Mouse (Mus musculus): ENCODE data around the gene Spns2. TPM values are rescaled to one million over a fixed set of nuclear protein-coding genes. Genes with fewer than 3 reads are reported as not detected.

Spns2 gene
- polyA plus RNA-seq, 1 experiment from 2014 or later = 5.5 TPM

GRCm38 (mm10) chr11:72485157-72485556 is 4.5 kb downstream of the Spns2 start:
- peak overlapping the region; percentile 56 for H3K27ac ChIP-seq
- peaks cover 99% of the 10 kb centered on the region for H3K4me1 ChIP-seq (replicated peaks)
- no peak overlapping the region for H3K4me2 ChIP-seq
- H3K36me3 ChIP-seq = no peaks in the 10 kb centered on the region
- DNase-seq (no peak), ATAC-seq (ENCODE audit: low read depth) (no peak)
- H3K27me3 ChIP-seq = peaks cover 21% of the 10 kb centered on the region
- no peak overlapping the region for H3K4me3 ChIP-seq (replicated peaks)
- H3K9me3 ChIP-seq (replicated peaks) = no peaks in the 10 kb centered on the region
- 36% methylated on average over 5 of the region's 5 CpGs for WGBS (ENCODE audit: insufficient replicate concordance)
- no peak overlapping the region for H3K9ac ChIP-seq

GRCm38 (mm10) chr11:72484549-72484948 is 5.2 kb downstream of the Spns2 start:
- DNase-seq (no peak), ATAC-seq (ENCODE audit: low read depth) (no peak)
- Histone ChIP-seq H3K27ac (peak overlapping the region; percentile 56), H3K27me3 (peaks cover 14% of the 10 kb centered on the region), H3K36me3 (no peaks in the 10 kb centered on the region), H3K4me2 (no peak overlapping the region), H3K9ac (no peak overlapping the region), H3K4me3 (replicated peaks) (no peak overlapping the region), H3K4me1 (replicated peaks) (peaks cover 100% of the 10 kb centered on the region), H3K9me3 (replicated peaks) (no peaks in the 10 kb centered on the region)
- WGBS (ENCODE audit: insufficient replicate concordance) = 9% methylated on average over 6 of the region's 6 CpGs

- peak overlapping the region; percentile 54 for H3K4me2 ChIP-seq
- H3K4me1 ChIP-seq (replicated peaks) = peaks cover 100% of the 10 kb centered on the region
- H3K9ac ChIP-seq = peak overlapping the region; percentile 41
These were observed 7.8 kb downstream of the Spns2 start for GRCm38 (mm10) chr11:72481952-72482351.

GRCm38 (mm10) chr11:72481313-72481712 is 8.4 kb downstream of the Spns2 start:
- Histone ChIP-seq H3K4me1 (replicated peaks) (peaks cover 100% of the 10 kb centered on the region), H3K27ac (peak overlapping the region; percentile 83), H3K4me3 (replicated peaks) (no peak overlapping the region), H3K36me3 (no peaks in the 10 kb centered on the region), H3K27me3 (no peaks in the 10 kb centered on the region), H3K9ac (peak overlapping the region; percentile 41; the same call in 1 of the 2 replicates), H3K4me2 (peak overlapping the region; percentile 54), H3K9me3 (replicated peaks) (no peaks in the 10 kb centered on the region)
- DNase-seq = no peak
- ATAC-seq (ENCODE audit: low read depth) = no peak
- whole genome bisulfite sequencing (ENCODE audit: insufficient replicate concordance) = 22% methylated on average over 5 of the region's 5 CpGs

More at GRCm38 (mm10) chr11:72481952-72482351, 7.8 kb downstream of the Spns2 start:
- no peak overlapping the region for H3K4me3 ChIP-seq (replicated peaks)
- 12% methylated on average over 4 of the region's 4 CpGs for WGBS (ENCODE audit: insufficient replicate concordance)
- ATAC-seq (ENCODE audit: low read depth) (peak; percentile 84), DNase-seq (peak; percentile 65)
- no peaks in the 10 kb centered on the region for H3K9me3 ChIP-seq (replicated peaks)
- no peaks in the 10 kb centered on the region for H3K36me3 ChIP-seq
- H3K27ac ChIP-seq = peak overlapping the region; percentile 83
- no peaks in the 10 kb centered on the region for H3K27me3 ChIP-seq

- Histone ChIP-seq H3K4me1 (replicated peaks) (peaks cover 100% of the 10 kb centered on the region), H3K4me2 (no peak overlapping the region), H3K27ac (peak overlapping the region; percentile 83)
These were observed 10.2 kb downstream of the Spns2 start for GRCm38 (mm10) chr11:72479499-72479898.

GRCm38 (mm10) chr11:72478228-72478627 is 11.5 kb downstream of the Spns2 start:
- peaks cover 100% of the 10 kb centered on the region for H3K4me1 ChIP-seq (replicated peaks)
- no peak overlapping the region for H3K9ac ChIP-seq
- ATAC-seq (ENCODE audit: low read depth) (no peak), DNase-seq (no peak)
- H3K36me3 ChIP-seq = no peaks in the 10 kb centered on the region
- no peaks in the 10 kb centered on the region for H3K9me3 ChIP-seq (replicated peaks)
- no peak overlapping the region; the same call in none of the 2 replicates for H3K27ac ChIP-seq
- H3K27me3 ChIP-seq = no peaks in the 10 kb centered on the region
- no peak overlapping the region for H3K4me3 ChIP-seq (replicated peaks)
- H3K4me2 ChIP-seq = no peak overlapping the region
- 50% methylated on average over 6 of the region's 6 CpGs for WGBS (ENCODE audit: insufficient replicate concordance)

More at GRCm38 (mm10) chr11:72479499-72479898, 10.2 kb downstream of the Spns2 start:
- no peaks in the 10 kb centered on the region for H3K9me3 ChIP-seq (replicated peaks)
- ATAC-seq (ENCODE audit: low read depth) (no peak), DNase-seq (no peak)
- H3K36me3 ChIP-seq = no peaks in the 10 kb centered on the region
- H3K4me3 ChIP-seq (replicated peaks) = no peak overlapping the region
- WGBS (ENCODE audit: insufficient replicate concordance) = 25% methylated on average over 2 of the region's 2 CpGs
- H3K9ac ChIP-seq = no peak overlapping the region
- no peaks in the 10 kb centered on the region for H3K27me3 ChIP-seq

- 77% methylated on average over 1 of the region's 1 CpGs for WGBS (ENCODE audit: insufficient replicate concordance)
- no peak for DNase-seq
These were observed 12.1 kb downstream of the Spns2 start for GRCm38 (mm10) chr11:72477653-72478052.

GRCm38 (mm10) chr11:72477182-72477581 is 12.5 kb downstream of the Spns2 start:
- Histone ChIP-seq H3K4me1 (replicated peaks) (peaks cover 100% of the 10 kb centered on the region), H3K27ac (peak overlapping the region; percentile 51; the same call in 1 of the 2 replicates), H3K9me3 (replicated peaks) (no peaks in the 10 kb centered on the region), H3K4me3 (replicated peaks) (no peak overlapping the region), H3K36me3 (no peaks in the 10 kb centered on the region), H3K4me2 (no peak overlapping the region), H3K27me3 (no peaks in the 10 kb centered on the region), H3K9ac (no peak overlapping the region)
- no peak for DNase-seq
- ATAC-seq (ENCODE audit: low read depth) = no peak
- WGBS (ENCODE audit: insufficient replicate concordance) = 26% methylated on average over 5 of the region's 5 CpGs

More at GRCm38 (mm10) chr11:72477653-72478052, 12.1 kb downstream of the Spns2 start:
- Histone ChIP-seq H3K4me1 (replicated peaks) (peaks cover 100% of the 10 kb centered on the region), H3K36me3 (no peaks in the 10 kb centered on the region), H3K4me2 (no peak overlapping the region), H3K27me3 (no peaks in the 10 kb centered on the region), H3K4me3 (replicated peaks) (no peak overlapping the region), H3K9ac (no peak overlapping the region), H3K27ac (peak overlapping the region; percentile 34; the same call in 1 of the 2 replicates), H3K9me3 (replicated peaks) (no peaks in the 10 kb centered on the region)
- ATAC-seq (ENCODE audit: low read depth) = no peak

GRCm38 (mm10) chr11:72476074-72476625 is 13.6 kb downstream of the Spns2 start:
- H3K4me1 ChIP-seq (replicated peaks) = peaks cover 99% of the 10 kb centered on the region
- peak overlapping the region; percentile 72 for H3K27ac ChIP-seq
- H3K4me3 ChIP-seq (replicated peaks) = no peak overlapping the region
- H3K4me2 ChIP-seq = peak overlapping the region; percentile 42
- no peaks in the 10 kb centered on the region for H3K36me3 ChIP-seq
- no peak overlapping the region; the same call in 1 of the 2 replicates for H3K9ac ChIP-seq
- DNase-seq (no peak), ATAC-seq (ENCODE audit: low read depth) (no peak)
- H3K9me3 ChIP-seq (replicated peaks) = no peaks in the 10 kb centered on the region
- no peaks in the 10 kb centered on the region for H3K27me3 ChIP-seq
- WGBS (ENCODE audit: insufficient replicate concordance) = 28% methylated on average over 7 of the region's 7 CpGs

- Histone ChIP-seq H3K27me3 (no peaks in the 10 kb centered on the region), H3K9ac (no peak overlapping the region; the same call in 1 of the 2 replicates), H3K4me1 (replicated peaks) (peaks cover 99% of the 10 kb centered on the region), H3K4me3 (replicated peaks) (no peak overlapping the region), H3K27ac (peak overlapping the region; percentile 72), H3K9me3 (replicated peaks) (no peaks in the 10 kb centered on the region), H3K4me2 (peak overlapping the region; percentile 42), H3K36me3 (no peaks in the 10 kb centered on the region)
- DNase-seq (no peak), ATAC-seq (ENCODE audit: low read depth) (peak; percentile 76)
- WGBS (ENCODE audit: insufficient replicate concordance) = 12% methylated on average over 7 of the region's 7 CpGs
These were observed 14.3 kb downstream of the Spns2 start for GRCm38 (mm10) chr11:72475408-72475807.

GRCm38 (mm10) chr11:72474926-72475325 is 14.8 kb downstream of the Spns2 start:
- Histone ChIP-seq H3K9ac (no peak overlapping the region; the same call in 1 of the 2 replicates), H3K4me3 (replicated peaks) (no peak overlapping the region), H3K4me2 (peak overlapping the region; percentile 42; the same call in 1 of the 2 replicates), H3K9me3 (replicated peaks) (no peaks in the 10 kb centered on the region), H3K27me3 (no peaks in the 10 kb centered on the region), H3K27ac (peak overlapping the region; percentile 72), H3K36me3 (no peaks in the 10 kb centered on the region), H3K4me1 (replicated peaks) (peaks cover 99% of the 10 kb centered on the region)
- peak; percentile 49 for ATAC-seq (ENCODE audit: low read depth)
- no peak for DNase-seq
- 25% methylated on average over 3 of the region's 3 CpGs for WGBS (ENCODE audit: insufficient replicate concordance)

GRCm38 (mm10) chr11:72473540-72473939 is 16.2 kb downstream of the Spns2 start:
- H3K4me3 ChIP-seq (replicated peaks) = no peak overlapping the region
- H3K27ac ChIP-seq = no peak overlapping the region
- H3K4me2 ChIP-seq = no peak overlapping the region
- no peak overlapping the region for H3K9ac ChIP-seq
- WGBS (ENCODE audit: insufficient replicate concordance) = 70% methylated on average over 4 of the region's 4 CpGs
- no peaks in the 10 kb centered on the region for H3K27me3 ChIP-seq
- H3K9me3 ChIP-seq (replicated peaks) = no peaks in the 10 kb centered on the region
- ATAC-seq (ENCODE audit: low read depth) (no peak), DNase-seq (no peak)
- H3K4me1 ChIP-seq (replicated peaks) = peaks cover 99% of the 10 kb centered on the region
- H3K36me3 ChIP-seq = no peaks in the 10 kb centered on the region

Measured in liver, embryonic 13.5 days (tissue).